Mouse (Mus musculus) spleen, adult 2 months (tissue): ENCODE data around the gene Dnajc13.

Experiments used
- CTCF ChIP-seq: fragments of 200-500 bp; IDR thresholded peaks from 2 replicates; pipeline ENCODE4 v1.5.1; 2011; ENCODE audit warnings: mild to moderate bottlenecking, inconsistent platforms; ENCODE audit not compliant: insufficient read depth, insufficient read length, insufficient replicate concordance; ENCODE audit errors: extremely low read depth
- POLR2A ChIP-seq: fragments of 200-500 bp; IDR thresholded peaks from 2 replicates; pipeline ENCODE4 v1.6.1; 2011; ENCODE audit warnings: low read depth, low read length, inconsistent platforms

GRCm38 (mm10) chr9:104306734-104307133 is 44.0 kb upstream of the Dnajc13 start:
- TF ChIP-seq POLR2A (no peak), CTCF (peak; percentile 74; the same call in 1 of the 2 replicates)
